Mouse (Mus musculus) small intestine, adult 2 months (tissue): ENCODE measurements around the gene Kdsr. TPM values are rescaled to one million over a fixed set of nuclear protein-coding genes. Genes with fewer than 3 reads are reported as not detected.

ENCODE experiments used
- H3K27ac ChIP-seq: fragments of 200-500 bp; 2 replicates; pipeline ENCODE4 v1.5.1; 2012; ENCODE audit warnings: low read depth, low read length, control low read depth, inconsistent platforms; ENCODE audit not compliant: insufficient read depth
- H3K27me3 ChIP-seq: fragments of 200-500 bp; 2 replicates; pipeline ENCODE4 v1.6.1; 2012; ENCODE audit warnings: mild to moderate bottlenecking, moderate library complexity, low read length, inconsistent platforms; ENCODE audit not compliant: control insufficient read depth, insufficient read depth
- H3K36me3 ChIP-seq: fragments of 200-500 bp; 2 replicates; pipeline ENCODE4 v1.6.1; 2012; ENCODE audit warnings: mild to moderate bottlenecking, low read length, control low read depth, inconsistent platforms; ENCODE audit not compliant: control insufficient read depth, insufficient read depth
- H3K4me1 ChIP-seq: fragments of 200-500 bp; 2 replicates; pipeline ENCODE4 v1.6.1; 2012; ENCODE audit warnings: low read length, inconsistent platforms, mixed read lengths; ENCODE audit not compliant: control insufficient read depth, insufficient read depth, insufficient read length
- H3K4me3 ChIP-seq: fragments of 200-500 bp; 2 replicates; pipeline ENCODE4 v1.5.1; 2012; ENCODE audit warnings: low read depth, mild to moderate bottlenecking, control low read depth, inconsistent platforms, low read length, moderate library complexity
- CTCF ChIP-seq: fragments of 200-500 bp; IDR thresholded peaks from 2 replicates; pipeline ENCODE4 v1.5.1; 2012; ENCODE audit warnings: low read depth, mild to moderate bottlenecking, control low read depth, inconsistent platforms, low read length, moderate library complexity, mixed read lengths; ENCODE audit not compliant: insufficient replicate concordance, insufficient read length; ENCODE audit errors: extremely low read depth
- POLR2A ChIP-seq: fragments of 200-500 bp; IDR thresholded peaks from 2 replicates; pipeline ENCODE4 v1.6.1; 2012; ENCODE audit warnings: low read depth, mild to moderate bottlenecking, control low read depth, inconsistent platforms, low read length, moderate library complexity
- WGBS: fragments of 180-500 bp; shearing (Covaris S2); methylation state at CpG from one replicate; pipeline ENCODE4 v1.1.7; 2018; 5-methylcytosine and 5-hydroxymethylcytosine counted together
- polyA plus RNA-seq: library from polyadenylated mRNA; depleted of rRNA; stranded (reverse); fragments of >200 nt; gene quantifications from 2 replicates; pipeline ENCODE4 v1.2.3, GENCODE M21; 2012

Kdsr gene
- polyA plus RNA-seq, 1 experiment, result 12.1 TPM

DNA sequence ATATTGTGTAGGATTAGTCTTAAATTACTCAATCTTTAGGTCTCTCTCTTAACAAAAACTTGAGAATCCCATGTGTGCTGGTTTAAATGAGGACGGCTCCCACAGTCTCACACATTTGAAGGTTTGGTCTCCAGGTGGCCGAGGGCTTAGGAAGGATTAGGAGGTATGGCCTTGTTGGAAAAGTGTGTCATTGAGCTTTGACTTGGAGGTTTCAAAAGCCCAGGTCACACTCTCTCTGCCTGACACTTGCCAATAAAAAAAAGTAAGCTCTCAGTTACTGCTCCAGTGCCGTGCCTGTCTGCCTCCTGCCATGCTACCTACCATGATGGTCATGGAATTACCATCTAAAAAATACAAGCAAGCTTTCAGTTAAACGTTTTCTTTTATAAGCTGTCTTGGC, 15.4 kb upstream of the Kdsr start:
- Histone ChIP-seq H3K27ac (no peak overlapping the region), H3K27me3 (no peaks in the 10 kb centered on the region), H3K4me3 (no peak overlapping the region), H3K4me1 (no peaks in the 10 kb centered on the region), H3K36me3 (peaks cover 61% of the 10 kb centered on the region)
- 87% methylated on average over 4 of the region's 4 CpGs for WGBS
- no peak for TF ChIP-seq CTCF
- TF ChIP-seq POLR2A, result no peak

DNA sequence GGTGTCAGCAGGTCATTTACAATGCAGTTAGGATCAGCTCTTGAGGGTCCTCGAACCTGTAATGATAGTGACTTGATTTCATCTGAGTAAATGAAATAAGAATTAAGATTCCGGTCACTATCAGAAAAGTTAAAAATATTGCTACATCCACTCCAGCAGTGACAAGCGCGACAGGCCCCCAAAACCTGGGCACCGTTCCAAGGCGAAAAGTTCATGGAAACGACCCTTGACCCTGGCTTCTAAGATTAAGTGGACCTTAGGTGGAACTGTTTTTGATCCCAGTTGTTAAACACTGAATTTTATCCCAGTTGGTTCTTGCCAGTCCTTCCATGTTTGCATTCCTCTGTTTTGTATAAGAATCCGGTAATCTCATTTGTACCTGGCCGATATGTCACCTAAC, 14.6 kb upstream of the Kdsr start:
- Histone ChIP-seq H3K36me3 (peaks cover 58% of the 10 kb centered on the region), H3K27ac (no peak overlapping the region), H3K4me1 (no peaks in the 10 kb centered on the region), H3K4me3 (no peak overlapping the region), H3K27me3 (no peaks in the 10 kb centered on the region)
- WGBS, result 60% methylated on average over 9 of the region's 9 CpGs
- no peak for TF ChIP-seq CTCF
- TF ChIP-seq POLR2A, result no peak

DNA sequence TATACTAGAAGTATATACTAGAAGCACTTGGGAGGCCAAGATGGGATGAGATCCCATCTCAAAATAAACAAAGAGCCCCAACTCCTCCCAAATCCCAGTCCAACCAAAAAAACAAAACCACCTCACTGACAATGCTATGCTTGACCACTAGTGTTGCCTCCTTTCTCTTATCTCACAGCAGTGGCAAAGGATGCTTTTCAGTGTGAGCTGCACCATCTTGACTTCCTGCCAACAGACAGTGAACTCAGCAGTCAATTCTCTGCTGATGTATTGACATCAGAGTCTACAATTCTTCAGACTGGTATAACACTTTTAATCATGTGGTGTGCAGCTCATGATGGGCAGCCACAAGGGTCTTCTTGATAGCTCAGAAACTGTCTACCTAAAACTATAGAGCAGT, 9.2 kb upstream of the Kdsr start:
- H3K4me3 ChIP-seq, result no peak overlapping the region
- H3K36me3 ChIP-seq, result peaks cover 47% of the 10 kb centered on the region
- H3K27ac ChIP-seq, result no peak overlapping the region
- no peaks in the 10 kb centered on the region for H3K27me3 ChIP-seq
- no peaks in the 10 kb centered on the region for H3K4me1 ChIP-seq
- TF ChIP-seq CTCF, result no peak

GRCm38 (mm10) chr1:106765771-106766170, 6.2 kb upstream of the Kdsr start:
- H3K27ac ChIP-seq, result no peak overlapping the region
- WGBS, result 93% methylated on average over 8 of the region's 8 CpGs

DNA sequence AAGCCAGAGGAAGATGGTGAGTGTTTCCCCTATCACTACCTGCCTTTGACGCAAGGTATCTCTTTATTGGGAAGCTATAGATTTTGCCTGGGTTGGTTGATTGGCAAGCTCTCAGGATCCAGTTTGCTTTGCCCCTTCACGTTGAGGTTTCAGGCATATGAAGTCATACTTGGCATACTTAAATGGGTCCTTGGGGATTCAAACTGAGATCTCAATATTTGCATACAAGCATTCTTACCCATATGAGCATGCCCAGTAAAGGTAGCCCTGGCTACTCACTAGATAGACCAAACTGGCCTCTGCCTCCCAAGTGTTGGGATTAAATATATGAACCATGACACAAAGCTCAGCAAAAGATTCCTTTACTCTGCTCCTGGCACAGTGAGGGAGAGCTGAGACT, 5.3 kb upstream of the Kdsr start:
- peaks cover 23% of the 10 kb centered on the region for H3K36me3 ChIP-seq
- 77% methylated on average over 2 of the region's 2 CpGs for WGBS
- TF ChIP-seq POLR2A (no peak), CTCF (no peak)

More at GRCm38 (mm10) chr1:106765771-106766170, 6.2 kb upstream of the Kdsr start:
- no peak overlapping the region for H3K4me3 ChIP-seq
- peaks cover 31% of the 10 kb centered on the region for H3K36me3 ChIP-seq
- TF ChIP-seq CTCF (no peak), POLR2A (no peak)
- no peaks in the 10 kb centered on the region for H3K27me3 ChIP-seq
- H3K4me1 ChIP-seq, result no peaks in the 10 kb centered on the region

GRCm38 (mm10) chr1:106764281-106764680, 4.8 kb upstream of the Kdsr start:
- no peak overlapping the region for H3K27ac ChIP-seq
- no peak for TF ChIP-seq CTCF
- no peak for TF ChIP-seq POLR2A
- 86% methylated on average over 3 of the region's 3 CpGs for WGBS
- no peaks in the 10 kb centered on the region for H3K4me1 ChIP-seq
- H3K36me3 ChIP-seq, result peaks cover 21% of the 10 kb centered on the region
- H3K4me3 ChIP-seq, result no peak overlapping the region
- H3K27me3 ChIP-seq, result no peaks in the 10 kb centered on the region

More for the DNA sequence above, 5.3 kb upstream of the Kdsr start:
- Histone ChIP-seq H3K4me1 (no peaks in the 10 kb centered on the region), H3K27me3 (no peaks in the 10 kb centered on the region), H3K4me3 (no peak overlapping the region), H3K27ac (no peak overlapping the region)

DNA sequence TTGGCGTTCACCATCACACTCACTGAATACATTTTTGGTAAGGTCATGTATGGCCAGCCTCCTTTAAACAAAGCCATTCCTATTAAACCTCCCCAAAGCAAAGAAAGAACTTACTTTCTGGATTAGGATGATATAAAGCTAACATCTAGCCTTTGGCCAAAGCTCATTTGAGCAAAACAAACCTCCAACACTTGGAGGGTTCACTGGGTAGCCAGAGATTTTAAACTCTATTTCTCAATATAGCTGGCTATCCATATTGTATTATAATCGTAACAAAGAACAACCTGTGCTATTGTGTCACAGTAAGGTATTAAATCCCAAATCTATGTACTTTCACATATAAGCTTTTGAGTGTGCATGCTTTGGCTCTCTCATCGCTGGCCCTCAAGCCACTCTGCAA, 1.2 kb upstream of the Kdsr start:
- Histone ChIP-seq H3K27ac (no peak overlapping the region), H3K4me3 (no peak overlapping the region), H3K4me1 (peaks cover 17% of the 10 kb centered on the region), H3K27me3 (no peaks in the 10 kb centered on the region), H3K36me3 (peaks cover under 1% of the 10 kb centered on the region; the same call in 1 of the 2 replicates)
- TF ChIP-seq CTCF, result no peak
- TF ChIP-seq POLR2A, result no peak
- WGBS, result 82% methylated on average over 3 of the region's 3 CpGs
